Comparison of ENCODE assay signal across 8 mouse cellular contexts in genomic region chr4:107433998-107434355, GRCm38 (mm10). TPM values are rescaled to one million over a fixed set of nuclear protein-coding genes. Genes with fewer than 3 reads are reported as not detected.
DNase-seq lines count a peak whose midpoint lies in the region; ATAC-seq and TF ChIP-seq lines count a peak whose summit lies in the region.

No protein-coding gene starts in this region.

- H3K36me3 ChIP-seq in forebrain, embryonic 10.5 days (replicated peaks): no peaks in the 10 kb centered on the region
- no peaks in the 10 kb centered on the region for H3K36me3 ChIP-seq in limb, embryonic 10.5 days
- H3K36me3 ChIP-seq in neural tube, embryonic 14.5 days (ENCODE audit: control insufficient read depth, insufficient read depth, low read length): no peaks in the 10 kb centered on the region

- TF ChIP-seq CTCF in lung, adult 2 months (IDR thresholded peaks at IDR 0.05; ENCODE audit: insufficient read depth, low read length): no peak

- H3K9me3 ChIP-seq in forebrain, embryonic 10.5 days: no peaks in the 10 kb centered on the region
- H3K9me3 ChIP-seq in limb, embryonic 10.5 days (replicated peaks): no peaks in the 10 kb centered on the region
- H3K9me3 ChIP-seq in neural tube, embryonic 14.5 days (ENCODE audit: control insufficient read depth, low read length): no peaks in the 10 kb centered on the region

- DNase-seq in lung, adult 2 months: no peak
- DNase-seq in lung, postnatal 36 days: no peak
- DNase-seq in forebrain, embryonic 10.5 days (ENCODE audit: extremely low spot score, low spot score): no peak
- DNase-seq in limb, embryonic 10.5 days (ENCODE audit: low spot score): no peak
- no peak for DNase-seq in spleen, adult 12 weeks (ENCODE audit: low spot score)
- no peak for DNase-seq in right cerebral cortex, postnatal 25 days
- DNase-seq in kidney, adult 18-20 months: no peak

- peak overlapping the region; percentile 71 for H3K9ac ChIP-seq in neural tube, embryonic 14.5 days (replicated peaks; ENCODE audit: low read depth, low read length)

- H3K4me1 ChIP-seq in lung, adult 2 months (ENCODE audit: control insufficient read depth, insufficient read depth, low read length): 0 out of 2 replicates have a peak, but pooled peaks cover 3% of the 10 kb centered on the region
- peaks cover 22% of the 10 kb centered on the region for H3K4me1 ChIP-seq in forebrain, embryonic 10.5 days
- H3K4me1 ChIP-seq in limb, embryonic 10.5 days: peaks cover 42% of the 10 kb centered on the region
- H3K4me1 ChIP-seq in neural tube, embryonic 14.5 days (ENCODE audit: control insufficient read depth, insufficient read depth, low read length): peaks cover 4% of the 10 kb centered on the region; the same call in 1 of the 2 replicates

- peaks cover 71% of the 10 kb centered on the region for H3K27me3 ChIP-seq in forebrain, embryonic 10.5 days (ENCODE audit: poor library complexity, severe bottlenecking)
- H3K27me3 ChIP-seq in limb, embryonic 10.5 days (ENCODE audit: low read depth, poor library complexity, severe bottlenecking): peaks cover 79% of the 10 kb centered on the region
- peaks cover 21% of the 10 kb centered on the region for H3K27me3 ChIP-seq in neural tube, embryonic 14.5 days (ENCODE audit: control insufficient read depth, insufficient read depth, low read length)

- peak overlapping the region; percentile 71 for H3K4me2 ChIP-seq in neural tube, embryonic 14.5 days (ENCODE audit: low read depth, low read length)

- H3K27ac ChIP-seq in forebrain, embryonic 10.5 days: peak overlapping the region; percentile 66
- H3K27ac ChIP-seq in limb, embryonic 10.5 days: peak overlapping the region; percentile 82; the same call in 1 of the 2 replicates
- no peak overlapping the region for H3K27ac ChIP-seq in neural tube, embryonic 14.5 days (ENCODE audit: low read depth, low read length)

- peak overlapping the region; percentile 30 for H3K4me3 ChIP-seq in lung, adult 2 months (replicated peaks; ENCODE audit: extremely low read depth, low read depth, low read length)
- H3K4me3 ChIP-seq in forebrain, embryonic 10.5 days: peak overlapping the region; percentile 74
- H3K4me3 ChIP-seq in limb, embryonic 10.5 days: peak overlapping the region; percentile 72
- H3K4me3 ChIP-seq in neural tube, embryonic 14.5 days (ENCODE audit: low read depth, low read length): peak overlapping the region; percentile 64

- TF ChIP-seq POLR2A in lung, adult 2 months (IDR thresholded peaks at IDR 0.05; ENCODE audit: borderline replicate concordance, extremely low read depth, low read depth, low read length): no peak

- ATAC-seq in neural tube, embryonic 14.5 days (ENCODE audit: low read depth): no peak

- WGBS in lung, adult 2 months: 9% methylated on average over 15 of the region's 15 CpGs
- 7% methylated on average over 15 of the region's 15 CpGs for WGBS in forebrain, embryonic 10.5 days
- 4% methylated on average over 15 of the region's 15 CpGs for WGBS in limb, embryonic 10.5 days
- WGBS in neural tube, embryonic 14.5 days: 5% methylated on average over 15 of the region's 15 CpGs

RNA-seq across cellular contexts. Expression of gene Glis1, which starts 0.4 kb away (rescaled TPM):
- polyA plus RNA-seq in lung, adult 2 months (2012; rRNA removed): 0.33 and 0.78 TPM in 2 replicates
- polyA plus RNA-seq in forebrain, embryonic 10.5 days (2016; fragmentation: Nextera tagmentation; extraction: Ambion mirVana): 2.7 and 2.9 TPM in 2 replicates
- 5.1 and 9.9 TPM in 2 replicates for polyA plus RNA-seq in limb, embryonic 10.5 days (2016; fragmentation: Nextera tagmentation; extraction: Ambion mirVana)
- 4.3 and 5.7 TPM in 2 replicates for polyA plus RNA-seq in neural tube, embryonic 14.5 days (2014; fragmentation: Nextera tagmentation; extraction: Ambion mirVana)
